Mouse (Mus musculus): ENCODE results near the gene Gm960.

DNA sequence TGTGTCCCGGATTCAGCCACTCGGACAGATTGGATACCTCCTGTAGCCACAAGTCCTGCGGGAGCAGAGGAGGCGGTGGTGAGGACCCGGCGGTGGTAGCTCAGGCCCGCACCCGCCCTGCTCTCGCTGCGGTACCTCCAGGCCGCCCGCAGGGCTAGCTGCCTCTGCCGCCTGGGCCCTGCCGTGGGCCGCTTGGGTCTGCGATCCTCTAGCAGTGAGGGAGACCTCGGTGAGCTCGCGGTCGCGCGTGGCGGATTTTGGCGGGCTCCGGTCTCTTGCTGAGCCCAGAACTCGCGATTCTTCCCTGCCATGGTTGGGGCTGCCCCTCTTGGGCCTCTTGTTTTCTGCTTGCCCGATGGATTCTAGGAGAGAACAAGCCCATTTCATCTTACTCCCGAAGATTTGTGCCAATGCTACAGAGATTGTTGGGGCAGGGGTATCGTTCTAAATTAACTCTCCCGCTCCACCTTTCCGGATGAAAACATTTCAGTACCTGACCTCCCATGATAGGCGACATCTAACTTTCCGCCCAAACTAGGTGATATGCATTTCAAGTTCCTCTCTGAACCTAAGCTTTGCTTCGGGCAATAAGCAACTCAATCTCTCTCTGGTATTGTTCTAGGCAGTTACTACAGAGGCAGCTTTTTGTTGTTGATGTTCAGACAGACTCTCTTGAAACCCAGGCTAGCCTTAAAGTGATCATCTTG, 72.5 kb downstream of the Gm960 start:
- TF ChIP-seq CTCF (IDR thresholded peaks at IDR 0.05; ENCODE audit: low read depth): no peak
- no peak for TF ChIP-seq EP300 (IDR thresholded peaks at IDR 0.05; ENCODE audit: low read depth)
